Mouse (Mus musculus) testis, postnatal 14 days (tissue): ENCODE results near the gene Bicra.

Source experiments
- DNase-seq: peaks from one replicate; pipeline ENCODE4 v3.0.0; 2021; ENCODE audit warnings: low spot score

Gene Bicra

GRCm38 (mm10) chr7:16014521-16015175 is 33.1 kb downstream of the Bicra start:
- DNase-seq: no peak

DNA sequence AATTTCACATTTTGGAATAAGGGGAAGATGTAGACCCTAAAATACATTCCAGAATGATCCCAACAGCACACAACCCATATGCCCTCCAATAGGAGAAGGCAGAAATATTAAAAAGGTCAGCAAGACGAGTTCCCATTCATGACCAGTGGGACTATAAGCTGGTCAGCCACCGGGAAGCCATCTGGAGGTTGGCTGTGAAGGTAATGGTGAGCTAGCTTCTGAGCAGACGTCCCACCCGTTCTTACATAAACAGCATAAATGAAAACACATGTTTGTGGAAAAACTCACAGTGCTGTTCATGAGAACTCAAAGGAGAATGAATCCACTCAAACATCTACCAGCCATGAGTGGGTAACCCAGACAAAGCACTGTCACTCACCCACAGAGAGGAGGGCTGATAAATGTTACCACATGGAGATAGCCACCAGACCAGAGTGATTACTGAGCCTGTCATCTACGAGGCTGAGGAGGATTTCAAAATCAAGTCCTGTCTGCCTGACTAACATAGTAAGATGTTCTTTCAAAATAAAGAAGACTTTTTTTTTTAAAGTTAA is 33.9 kb downstream of the Bicra start:
- no peak for DNase-seq

DNA sequence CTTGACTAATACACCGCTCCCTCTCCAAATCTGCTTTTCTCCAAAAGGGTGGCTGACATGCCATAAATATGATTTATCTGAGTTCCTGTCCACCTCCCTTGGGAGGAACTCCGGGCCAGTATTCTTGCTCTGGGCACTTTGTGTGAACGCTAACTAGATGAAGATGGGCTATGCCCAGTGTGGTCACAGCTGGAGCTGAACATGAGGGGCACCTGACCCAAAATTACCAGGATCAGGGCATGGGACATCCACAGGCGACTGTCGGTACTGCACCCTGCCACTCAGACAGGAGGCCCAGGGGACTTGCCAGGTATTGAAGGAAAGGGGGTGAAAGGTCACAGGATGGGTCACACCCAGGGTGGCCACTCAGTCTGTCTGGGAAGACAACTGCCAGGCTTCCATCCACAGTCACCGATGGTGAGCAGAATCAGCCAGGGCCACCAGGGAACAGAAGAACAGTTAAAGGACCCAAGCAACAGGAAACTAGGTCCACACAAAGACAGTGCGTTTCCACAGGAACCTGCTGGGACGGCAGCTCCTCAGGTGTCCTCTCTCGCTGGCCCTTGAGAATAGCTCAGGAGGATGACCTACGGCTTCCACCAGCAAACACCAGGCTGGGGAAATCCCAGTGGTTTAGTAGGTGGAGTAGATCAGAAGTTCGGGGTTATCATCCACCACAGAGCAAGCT is 35.0 kb downstream of the Bicra start:
- DNase-seq: no peak

GRCm38 (mm10) chr7:16011418-16012085 is 36.2 kb downstream of the Bicra start:
- no peak for DNase-seq

GRCm38 (mm10) chr7:16010649-16011048 is 37.1 kb downstream of the Bicra start:
- DNase-seq: no peak

- no peak for DNase-seq
These were observed 38.1 kb downstream of the Bicra start for GRCm38 (mm10) chr7:16009636-16010035.

GRCm38 (mm10) chr7:16005020-16005419 is 42.7 kb downstream of the Bicra start:
- peak; percentile 68 for DNase-seq

GRCm38 (mm10) chr7:16004177-16004856 is 43.4 kb downstream of the Bicra start:
- no peak for DNase-seq

- DNase-seq: no peak
These were observed 44.7 kb downstream of the Bicra start for GRCm38 (mm10) chr7:16003032-16003431.

GRCm38 (mm10) chr7:16002171-16002570 is 45.5 kb downstream of the Bicra start:
- no peak for DNase-seq

GRCm38 (mm10) chr7:16001691-16002090 is 46.0 kb downstream of the Bicra start:
- no peak for DNase-seq

DNA sequence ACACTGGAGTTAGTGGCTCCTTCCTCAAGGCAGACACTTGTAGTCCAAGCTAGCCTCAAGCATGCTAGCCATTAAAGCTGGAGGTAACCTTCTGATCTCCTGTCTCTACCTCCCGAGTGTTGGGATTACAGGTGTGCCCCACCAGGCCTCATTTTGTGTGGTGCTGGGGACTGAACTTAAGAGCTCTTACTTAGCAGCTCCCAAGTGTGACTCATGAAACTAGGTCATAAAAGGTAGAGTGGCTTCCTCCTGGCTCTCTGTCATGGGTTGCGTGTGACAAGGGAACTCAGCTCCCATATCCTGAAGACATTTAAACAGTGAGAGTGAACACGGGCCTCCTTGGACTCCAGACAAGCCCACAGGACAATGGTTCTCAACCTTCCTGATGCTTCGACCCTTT is 53.9 kb downstream of the Bicra start:
- no peak for DNase-seq

DNA sequence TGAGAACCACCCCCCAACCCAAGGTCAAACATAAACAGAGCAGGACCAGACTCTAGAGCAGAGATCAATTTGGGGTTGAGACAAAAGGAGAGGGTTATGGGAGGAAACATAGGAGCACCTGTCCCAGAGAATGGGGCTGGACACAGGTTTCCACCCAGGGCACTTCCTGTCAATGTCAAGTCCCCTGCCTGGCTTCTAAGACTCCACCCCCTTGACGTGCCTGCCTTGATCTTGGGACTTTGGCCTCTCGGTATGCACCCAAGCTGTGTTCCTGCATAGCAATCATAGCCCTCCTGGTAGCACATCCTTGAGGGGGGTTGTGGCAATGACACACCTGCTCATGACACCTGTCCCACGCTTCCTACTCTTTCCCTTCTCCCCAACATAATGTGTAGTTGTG is 54.6 kb downstream of the Bicra start:
- DNase-seq: no peak

GRCm38 (mm10) chr7:15991764-15992163 is 56.0 kb downstream of the Bicra start:
- no peak for DNase-seq

GRCm38 (mm10) chr7:15987661-15988356 is 59.9 kb downstream of the Bicra start:
- no peak for DNase-seq

DNA sequence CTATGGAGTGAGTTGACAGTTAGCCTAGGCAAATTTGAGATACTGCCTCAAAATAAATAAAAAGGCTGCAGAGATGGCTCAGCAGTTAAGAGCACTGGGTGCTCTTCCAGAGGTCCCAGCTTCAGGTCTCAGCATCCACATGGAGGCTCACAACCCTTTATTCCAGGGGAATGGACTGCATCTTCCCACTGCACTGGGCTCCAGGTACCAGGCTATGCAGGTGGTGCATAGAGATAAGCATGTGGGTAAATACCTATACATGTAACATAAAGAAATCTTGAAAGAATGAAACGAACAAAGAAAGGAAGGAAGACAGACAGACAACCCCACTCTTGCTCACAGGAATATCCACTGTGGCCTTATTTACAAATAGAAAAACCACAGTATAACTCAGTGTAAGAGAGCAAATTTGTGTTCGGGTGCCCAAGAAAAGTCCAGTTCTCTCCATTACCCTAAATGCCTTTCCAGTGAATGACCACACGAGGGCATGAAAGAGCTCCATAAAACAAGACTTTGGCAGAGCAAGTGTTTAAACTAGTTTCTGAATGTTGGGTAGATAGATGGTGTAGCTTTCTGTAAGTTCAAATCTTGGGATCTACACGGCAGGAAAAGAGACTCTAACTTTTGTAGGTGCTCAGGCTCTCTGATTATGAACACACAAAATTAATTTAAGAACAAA is 64.9 kb downstream of the Bicra start:
- DNase-seq: no peak

DNA sequence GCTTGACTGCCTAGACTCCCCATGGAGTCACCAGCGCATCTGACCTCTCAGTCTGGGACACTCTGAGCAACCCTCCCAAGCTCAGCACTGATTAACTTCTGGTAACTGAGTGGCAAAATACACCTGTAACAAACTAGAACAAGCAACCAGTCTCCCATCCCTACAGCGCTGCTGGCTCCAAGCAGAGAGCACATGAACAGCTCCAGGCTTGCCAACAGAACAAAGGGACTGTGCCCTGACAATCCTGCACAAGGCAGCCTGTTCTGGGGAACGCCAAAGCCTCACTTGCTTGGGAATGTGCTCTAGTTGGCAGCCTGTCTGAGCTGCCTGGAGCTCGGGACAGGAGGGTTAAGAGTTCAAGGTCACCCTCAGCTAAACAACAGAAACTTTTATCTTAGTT is 66.2 kb downstream of the Bicra start:
- peak; percentile 79 for DNase-seq

GRCm38 (mm10) chr7:15980246-15980645 is 67.5 kb downstream of the Bicra start:
- peak; percentile 58 for DNase-seq

GRCm38 (mm10) chr7:15975904-15976303 is 71.8 kb downstream of the Bicra start:
- peak; percentile 61 for DNase-seq

DNA sequence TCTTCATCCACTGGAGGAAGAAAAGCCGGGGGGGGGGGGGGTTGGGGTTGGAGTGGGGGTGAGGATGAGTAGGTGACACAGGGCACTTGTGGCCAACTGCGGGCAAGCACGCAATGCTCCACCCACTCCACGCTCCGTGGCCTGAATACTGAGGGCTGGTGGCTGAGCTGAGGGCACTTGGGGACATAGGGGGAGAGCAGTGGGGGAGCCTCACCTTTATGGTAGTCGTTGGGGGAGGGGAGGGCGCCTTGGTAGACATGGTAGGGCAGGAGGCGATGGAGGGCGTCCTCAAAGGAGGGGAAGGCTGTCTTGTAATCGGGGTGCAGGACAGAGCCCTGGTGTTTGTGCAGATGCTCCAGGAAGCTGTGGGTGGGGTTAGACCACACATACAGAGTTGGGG is 72.3 kb downstream of the Bicra start:
- no peak for DNase-seq

- peak; percentile 61 for DNase-seq
These were observed 73.0 kb downstream of the Bicra start for GRCm38 (mm10) chr7:15974712-15975111.
